Mouse (Mus musculus): ENCODE data around the gene Tsnax. TPM values are rescaled to one million over a fixed set of nuclear protein-coding genes. Genes with fewer than 3 reads are reported as not detected.

Gene Tsnax
- polyA plus RNA-seq (2017; shearing (Covaris generic)): 75.8 TPM

DNA sequence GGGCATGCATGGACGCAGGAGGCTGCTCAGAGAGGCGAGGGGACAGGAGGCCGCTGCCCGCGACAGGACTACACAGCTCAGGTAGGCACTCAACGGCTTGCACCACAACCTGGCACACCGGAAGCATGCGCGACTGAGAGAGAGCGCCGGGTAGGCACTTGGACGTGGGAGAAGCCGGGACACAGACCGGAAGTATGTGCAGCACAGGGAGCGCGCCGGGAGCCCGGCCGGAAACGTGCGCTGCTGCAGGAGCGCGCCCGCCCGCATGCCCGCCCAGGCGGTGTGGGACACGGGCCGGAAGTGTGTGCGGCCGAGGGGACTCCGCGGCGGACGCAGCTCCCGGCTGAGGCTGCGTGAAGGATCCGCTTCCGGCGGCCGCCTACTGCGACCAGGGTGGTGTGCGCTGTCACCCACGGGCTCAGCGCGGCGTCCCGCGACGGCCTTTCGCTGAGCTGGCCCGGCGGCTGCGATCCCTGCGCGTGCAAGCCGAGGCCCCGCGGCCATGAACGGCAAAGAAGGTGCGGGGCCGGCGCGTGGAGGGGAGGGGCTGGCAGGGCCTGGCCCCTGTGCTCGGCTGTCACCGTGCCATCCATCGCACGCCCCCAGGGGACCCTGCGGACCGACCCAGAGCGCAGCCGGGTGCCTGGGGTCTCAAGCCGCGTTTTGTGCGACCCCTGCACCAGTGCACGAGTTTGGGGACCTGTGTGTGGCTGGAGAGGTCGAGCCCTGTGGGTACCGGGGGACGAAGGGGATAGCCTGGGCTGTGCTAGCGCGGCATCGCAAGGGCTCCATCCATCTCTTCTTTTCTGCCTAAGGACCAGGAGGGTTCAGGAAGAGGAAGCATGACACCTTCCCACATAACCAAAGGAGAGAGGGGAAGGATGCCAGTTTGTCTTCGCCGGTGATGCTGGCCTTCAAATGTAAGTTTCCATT lies at the start of gene Tsnax:
TSS of gene Tsnax (plus strand) at position 303 of the 933 bp plus-strand sequence.

DNA sequence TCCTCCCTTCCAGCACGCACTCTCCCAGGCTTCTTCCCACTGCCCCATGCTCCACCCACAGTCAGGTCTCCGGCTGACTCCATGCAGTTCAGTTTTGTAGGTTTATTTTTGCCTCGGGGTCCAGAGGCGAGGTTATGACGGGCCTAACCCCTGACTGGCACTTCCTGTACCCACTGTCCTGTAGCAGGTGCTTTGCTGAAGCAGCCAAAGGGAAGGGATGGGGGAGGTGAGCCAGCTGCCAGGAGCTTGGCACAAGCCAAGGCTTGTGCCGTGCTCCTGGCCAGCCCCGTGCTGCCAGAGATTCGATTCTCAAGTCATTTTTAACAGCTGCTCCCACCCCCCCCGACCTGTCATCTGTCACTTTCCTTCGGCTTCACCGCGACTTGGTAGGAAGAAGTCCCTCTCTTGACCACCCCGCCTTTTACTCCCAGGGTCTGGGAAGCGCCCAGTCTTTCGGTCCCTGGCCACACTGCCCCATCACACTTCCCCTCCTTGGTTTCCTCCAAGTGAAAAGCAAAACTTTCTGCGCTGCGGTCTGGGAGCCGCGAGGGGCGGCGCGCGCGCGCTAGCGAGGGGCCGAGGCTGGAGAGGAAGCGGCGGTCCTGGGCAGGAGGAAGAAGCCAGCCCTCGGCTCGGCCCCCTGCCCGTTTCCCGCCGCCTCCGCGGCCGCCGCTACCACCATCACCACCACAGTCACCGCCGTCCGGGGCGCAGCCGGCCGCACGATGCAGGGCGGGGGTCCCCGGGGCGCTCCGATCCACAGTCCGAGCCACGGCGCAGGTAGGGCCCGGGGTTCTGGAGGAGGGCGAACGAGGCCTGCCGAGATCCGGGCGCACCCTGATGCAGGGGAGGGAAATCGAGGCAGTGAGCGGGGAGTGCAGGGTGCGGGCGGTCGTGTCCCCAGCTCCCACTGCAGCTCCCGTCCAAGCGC lies 41.0 kb downstream of the Tsnax start, which contains the start of gene Disc1:
TSS of gene Disc1 (plus strand) at position 691 of the 931 bp plus-strand sequence.

Other genes starting within 250 kb of the Tsnax start
- not detected for gene Trim67, start 219.9 kb upstream of the Tsnax start, polyA plus RNA-seq (2017; shearing (Covaris generic))
- gene Gnpat, start 150.0 kb upstream of the Tsnax start, polyA plus RNA-seq (2017; shearing (Covaris generic)): 54.0 TPM
- gene 2810004N23Rik, start 149.9 kb upstream of the Tsnax start, polyA plus RNA-seq (2017; shearing (Covaris generic)): 15.1 TPM
- gene Exoc8, start 115.3 kb upstream of the Tsnax start, polyA plus RNA-seq (2017; shearing (Covaris generic)): 7.3 TPM
- gene Sprtn, start 115.1 kb upstream of the Tsnax start, polyA plus RNA-seq (2017; shearing (Covaris generic)): 4.7 TPM
- 47.1 TPM for gene Egln1, start 63.7 kb upstream of the Tsnax start, polyA plus RNA-seq (2017; shearing (Covaris generic))
- 3.8 TPM for gene Disc1, start 41.2 kb downstream of the Tsnax start, polyA plus RNA-seq (2017; shearing (Covaris generic))